Mouse (Mus musculus) embryonic fibroblast, embryonic 13.5 days (primary cell): ENCODE measurements around the gene Srrm4. TPM values are rescaled to one million over a fixed set of nuclear protein-coding genes. Genes with fewer than 3 reads are reported as not detected.

Experiments used
- H3K27ac ChIP-seq: 2 replicates; pipeline ENCODE4 v1.5.1; 2012; ENCODE audit warnings: low read length, control low read depth, inconsistent platforms; ENCODE audit not compliant: insufficient read depth
- H3K4me1 ChIP-seq: 2 replicates; pipeline ENCODE4 v1.6.1; 2011; ENCODE audit warnings: low read length; ENCODE audit not compliant: control insufficient read depth, insufficient read depth
- H3K4me3 ChIP-seq: 2 replicates; pipeline ENCODE4 v1.5.1; 2011; ENCODE audit warnings: mild to moderate bottlenecking, control low read depth, low read length; ENCODE audit not compliant: insufficient read depth
- CTCF ChIP-seq: IDR thresholded peaks from 2 replicates; pipeline ENCODE4 v1.5.1; 2011; ENCODE audit warnings: mild to moderate bottlenecking, control low read depth, low read length, moderate library complexity, borderline replicate concordance; ENCODE audit not compliant: insufficient read depth
- POLR2A ChIP-seq: IDR thresholded peaks from 2 replicates; pipeline ENCODE4 v1.6.1; 2011; ENCODE audit warnings: low read depth, mild to moderate bottlenecking, control low read depth, low read length, moderate library complexity
- polyA plus RNA-seq: library from polyadenylated mRNA; stranded (reverse); fragments of >200 nt; gene quantifications from 2 replicates; pipeline ENCODE4 v1.2.4, GENCODE M21; 2011; ENCODE audit warnings: low read depth; ENCODE audit not compliant: missing spikeins, insufficient read length

Gene Srrm4
- polyA plus RNA-seq, 1 experiment, result 2.2 TPM

- no peaks in the 10 kb centered on the region for H3K4me1 ChIP-seq
- TF ChIP-seq POLR2A (no peak), CTCF (no peak)
- no peak overlapping the region for H3K4me3 ChIP-seq
- H3K27ac ChIP-seq, result no peak overlapping the region
These were observed 35.0 kb downstream of the Srrm4 start for GRCm38 (mm10) chr5:116556614-116557013.

DNA sequence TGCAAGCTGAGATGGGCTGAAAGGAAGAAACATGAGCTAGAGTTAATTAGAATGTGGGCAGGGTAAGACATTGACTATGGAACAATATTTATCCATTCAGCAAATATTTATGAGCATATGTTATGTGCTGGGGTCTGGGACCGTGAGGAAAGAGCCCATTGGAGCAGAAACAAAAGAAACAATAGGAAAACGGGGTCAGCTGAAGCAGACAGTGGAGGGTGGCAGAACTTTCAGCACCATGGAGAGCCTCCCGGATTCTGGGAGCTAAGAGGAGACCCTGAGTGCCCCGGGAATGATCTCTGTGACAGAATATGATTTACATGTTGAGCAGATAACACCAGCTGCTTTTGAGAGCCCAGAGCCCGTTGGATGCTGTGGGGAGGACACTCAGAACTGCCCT is 37.7 kb downstream of the Srrm4 start:
- Histone ChIP-seq H3K27ac (no peak overlapping the region), H3K4me1 (no peaks in the 10 kb centered on the region), H3K4me3 (no peak overlapping the region)
- TF ChIP-seq CTCF (no peak), POLR2A (no peak)

DNA sequence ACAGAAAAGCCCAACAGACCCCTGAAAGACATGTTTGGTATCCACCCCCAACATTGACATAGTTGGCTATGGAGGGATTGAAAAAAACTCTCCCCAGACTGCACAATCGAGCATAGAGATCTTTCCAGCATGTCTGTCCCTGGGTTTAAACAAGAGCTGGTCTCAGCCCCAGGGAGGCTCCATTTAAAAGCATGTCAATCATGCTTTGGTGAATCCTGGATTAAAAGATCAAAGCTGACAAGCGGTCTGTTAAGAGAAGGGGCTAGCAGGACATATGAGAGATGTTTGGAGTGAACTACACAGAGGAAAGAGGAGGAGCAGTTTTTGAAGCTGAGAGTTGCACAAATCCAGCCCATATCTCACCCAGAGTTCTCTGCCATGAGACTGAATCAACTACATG is 38.5 kb downstream of the Srrm4 start:
- TF ChIP-seq CTCF, result no peak
- TF ChIP-seq POLR2A, result no peak
- H3K27ac ChIP-seq, result no peak overlapping the region
- no peak overlapping the region for H3K4me3 ChIP-seq
- no peaks in the 10 kb centered on the region for H3K4me1 ChIP-seq

DNA sequence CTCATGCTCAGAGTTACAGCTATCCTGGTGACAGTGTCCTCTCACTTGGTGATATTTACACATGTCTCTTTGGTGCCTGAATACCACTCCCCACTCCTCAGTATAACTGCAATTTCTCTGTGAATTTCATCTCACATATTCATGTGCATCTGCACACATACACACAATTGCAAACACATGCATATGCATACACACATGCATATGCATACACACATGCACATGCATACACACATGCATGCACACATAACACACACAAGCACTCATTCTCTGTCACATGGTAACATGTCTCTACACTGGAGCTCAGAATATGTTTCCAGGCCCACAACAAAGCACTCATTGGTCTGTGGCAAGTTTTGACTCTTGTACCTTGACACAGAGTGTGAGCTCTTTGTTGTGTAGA is 39.0 kb downstream of the Srrm4 start:
- TF ChIP-seq POLR2A (no peak), CTCF (no peak)
- Histone ChIP-seq H3K4me1 (no peaks in the 10 kb centered on the region), H3K27ac (no peak overlapping the region), H3K4me3 (no peak overlapping the region)

- H3K4me1 ChIP-seq, result no peaks in the 10 kb centered on the region
- H3K4me3 ChIP-seq, result no peak overlapping the region
- no peak overlapping the region for H3K27ac ChIP-seq
- TF ChIP-seq CTCF (no peak), POLR2A (no peak)
These were observed 45.9 kb downstream of the Srrm4 start for GRCm38 (mm10) chr5:116545746-116546145.

DNA sequence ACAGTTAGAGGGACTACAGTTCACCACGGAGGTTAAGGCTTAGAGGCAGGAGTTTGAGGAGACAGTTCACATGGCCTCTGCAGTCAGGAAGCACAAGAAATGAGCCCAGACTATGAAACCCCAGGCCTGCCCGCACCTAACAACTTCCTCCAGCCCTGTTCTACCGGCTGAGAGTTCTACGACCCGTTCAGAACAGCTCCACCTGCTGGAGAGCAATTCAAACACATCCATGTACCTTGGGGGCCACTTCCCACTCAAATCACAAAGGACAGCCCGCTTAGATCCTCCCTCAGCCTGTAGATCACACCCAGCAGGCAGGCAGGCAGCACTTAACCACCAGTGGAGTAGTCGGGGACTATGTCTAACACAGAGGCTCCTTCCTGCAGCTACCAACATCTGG is 49.3 kb downstream of the Srrm4 start:
- H3K4me1 ChIP-seq, result no peaks in the 10 kb centered on the region
- H3K27ac ChIP-seq, result no peak overlapping the region
- no peak overlapping the region for H3K4me3 ChIP-seq
- no peak for TF ChIP-seq CTCF
- TF ChIP-seq POLR2A, result no peak

DNA sequence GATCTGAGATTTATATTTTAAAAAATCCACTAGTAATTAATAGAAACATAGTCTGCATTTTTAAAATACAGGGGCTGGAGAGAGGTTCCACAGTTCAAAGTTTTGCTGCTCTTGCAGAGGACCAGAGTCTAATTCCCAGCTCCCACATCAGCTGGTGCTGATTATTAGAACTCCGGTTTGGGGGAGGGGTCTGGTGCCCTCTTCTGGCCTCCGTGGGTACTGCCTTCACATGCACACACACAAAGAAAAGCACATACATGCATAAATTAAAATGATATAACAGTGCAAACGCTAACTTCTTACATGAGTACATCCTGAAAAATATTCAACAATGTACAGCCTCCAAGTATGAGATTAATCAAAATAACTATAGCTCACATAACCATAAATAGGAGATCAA is 50.5 kb downstream of the Srrm4 start:
- H3K4me1 ChIP-seq, result no peaks in the 10 kb centered on the region
- TF ChIP-seq POLR2A, result no peak
- TF ChIP-seq CTCF, result no peak
- no peak overlapping the region for H3K27ac ChIP-seq
- H3K4me3 ChIP-seq, result no peak overlapping the region

DNA sequence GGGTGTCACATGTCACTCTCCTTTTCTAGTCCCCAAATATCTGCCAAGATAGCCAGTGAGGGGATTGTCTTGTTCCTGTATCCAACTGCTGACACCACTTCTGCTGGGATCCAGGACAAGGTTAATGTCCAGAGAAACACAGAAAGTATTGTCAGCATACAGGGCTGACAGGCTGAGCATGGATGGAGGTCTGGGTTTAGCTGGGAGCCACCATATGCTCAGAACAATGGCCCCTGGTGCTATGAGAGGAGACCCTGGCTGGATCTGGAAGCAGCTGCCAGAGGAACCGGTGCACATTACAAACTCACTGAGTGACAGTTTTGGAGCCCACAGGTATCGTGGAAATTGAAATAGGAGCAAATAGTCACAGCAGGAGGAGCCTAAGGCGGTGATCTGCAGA is 52.3 kb downstream of the Srrm4 start:
- Histone ChIP-seq H3K27ac (no peak overlapping the region), H3K4me3 (no peak overlapping the region), H3K4me1 (no peaks in the 10 kb centered on the region)
- TF ChIP-seq POLR2A, result no peak
- no peak for TF ChIP-seq CTCF

- H3K27ac ChIP-seq, result no peak overlapping the region
- no peak for TF ChIP-seq POLR2A
- no peaks in the 10 kb centered on the region for H3K4me1 ChIP-seq
- no peak overlapping the region for H3K4me3 ChIP-seq
These were observed 53.1 kb downstream of the Srrm4 start for GRCm38 (mm10) chr5:116538491-116538890.

- Histone ChIP-seq H3K4me3 (no peak overlapping the region), H3K27ac (no peak overlapping the region), H3K4me1 (no peaks in the 10 kb centered on the region)
- TF ChIP-seq POLR2A (no peak), CTCF (no peak)
These were observed 65.3 kb downstream of the Srrm4 start for GRCm38 (mm10) chr5:116526324-116526723.

DNA sequence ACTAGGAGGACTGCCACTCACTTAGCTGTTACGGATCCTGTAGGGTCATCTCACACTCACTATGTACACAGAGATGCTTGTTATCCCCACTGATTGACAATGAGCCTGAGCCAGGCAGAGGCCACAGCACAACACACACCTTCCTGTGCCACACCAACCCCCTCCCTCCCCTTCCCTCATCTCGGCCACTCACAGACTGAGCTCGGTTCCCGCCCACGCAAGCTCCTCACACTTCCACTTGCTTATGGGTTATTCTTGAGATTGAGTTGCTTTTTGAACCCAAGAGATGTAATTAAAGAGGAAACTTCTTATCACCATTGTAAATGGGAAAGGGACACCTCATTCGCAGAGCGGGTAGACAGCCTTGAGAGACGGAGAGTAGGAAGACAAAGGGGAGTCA is 66.3 kb downstream of the Srrm4 start:
- no peak for TF ChIP-seq POLR2A
- TF ChIP-seq CTCF, result no peak
- Histone ChIP-seq H3K4me1 (no peaks in the 10 kb centered on the region), H3K27ac (no peak overlapping the region), H3K4me3 (no peak overlapping the region)

DNA sequence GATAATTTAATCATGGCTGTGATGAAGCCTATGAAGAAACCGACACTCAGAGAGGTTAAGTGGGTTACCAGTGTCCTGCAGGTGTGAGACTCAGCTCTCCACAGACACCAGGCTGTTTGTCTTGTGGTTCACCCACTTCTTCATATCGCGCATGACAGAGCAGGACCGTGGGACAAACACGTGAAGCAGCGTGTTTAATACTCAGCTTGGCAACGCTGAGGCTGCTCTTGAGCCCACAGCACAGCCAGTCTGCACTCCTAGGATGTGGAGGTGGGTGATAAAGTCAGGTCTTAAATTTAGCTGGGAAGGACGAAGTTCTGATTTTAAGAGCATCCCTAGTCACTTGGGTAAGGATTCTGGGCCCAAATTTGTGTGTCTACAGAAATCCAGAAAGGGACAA is 68.1 kb downstream of the Srrm4 start:
- no peak overlapping the region for H3K4me3 ChIP-seq
- H3K4me1 ChIP-seq, result no peaks in the 10 kb centered on the region
- TF ChIP-seq POLR2A (no peak), CTCF (no peak)
- H3K27ac ChIP-seq, result no peak overlapping the region
